Mouse (Mus musculus) small intestine, adult 2 months (tissue): Measurements from ENCODE around the gene Rfc2. TPM values are rescaled to one million over a fixed set of nuclear protein-coding genes. Genes with fewer than 3 reads are reported as not detected.

ENCODE experiments used
- H3K27ac ChIP-seq: fragments of 200-500 bp; 2 replicates; pipeline ENCODE4 v1.5.1; 2012; ENCODE audit warnings: low read depth, low read length, control low read depth, inconsistent platforms; ENCODE audit not compliant: insufficient read depth
- H3K27me3 ChIP-seq: fragments of 200-500 bp; 2 replicates; pipeline ENCODE4 v1.6.1; 2012; ENCODE audit warnings: mild to moderate bottlenecking, moderate library complexity, low read length, inconsistent platforms; ENCODE audit not compliant: control insufficient read depth, insufficient read depth
- H3K36me3 ChIP-seq: fragments of 200-500 bp; 2 replicates; pipeline ENCODE4 v1.6.1; 2012; ENCODE audit warnings: mild to moderate bottlenecking, low read length, control low read depth, inconsistent platforms; ENCODE audit not compliant: control insufficient read depth, insufficient read depth
- H3K4me1 ChIP-seq: fragments of 200-500 bp; 2 replicates; pipeline ENCODE4 v1.6.1; 2012; ENCODE audit warnings: low read length, inconsistent platforms, mixed read lengths; ENCODE audit not compliant: control insufficient read depth, insufficient read depth, insufficient read length
- H3K4me3 ChIP-seq: fragments of 200-500 bp; 2 replicates; pipeline ENCODE4 v1.5.1; 2012; ENCODE audit warnings: low read depth, mild to moderate bottlenecking, control low read depth, inconsistent platforms, low read length, moderate library complexity
- CTCF ChIP-seq: fragments of 200-500 bp; IDR thresholded peaks from 2 replicates; pipeline ENCODE4 v1.5.1; 2012; ENCODE audit warnings: low read depth, mild to moderate bottlenecking, control low read depth, inconsistent platforms, low read length, moderate library complexity, mixed read lengths; ENCODE audit not compliant: insufficient replicate concordance, insufficient read length; ENCODE audit errors: extremely low read depth
- POLR2A ChIP-seq: fragments of 200-500 bp; IDR thresholded peaks from 2 replicates; pipeline ENCODE4 v1.6.1; 2012; ENCODE audit warnings: low read depth, mild to moderate bottlenecking, control low read depth, inconsistent platforms, low read length, moderate library complexity
- WGBS: fragments of 180-500 bp; shearing (Covaris S2); methylation state at CpG from one replicate; pipeline ENCODE4 v1.1.7; 2018; 5-methylcytosine and 5-hydroxymethylcytosine counted together
- polyA plus RNA-seq: library from polyadenylated mRNA; depleted of rRNA; stranded (reverse); fragments of >200 nt; gene quantifications from 2 replicates; pipeline ENCODE4 v1.2.3, GENCODE M21; 2012

The Rfc2 gene
- polyA plus RNA-seq, 1 experiment: 35.4 TPM

GRCm38 (mm10) chr5:134637820-134638367 lies 56.7 kb downstream of the Rfc2 start:
- Histone ChIP-seq H3K27ac (peak overlapping the region; percentile 88), H3K27me3 (no peaks in the 10 kb centered on the region), H3K36me3 (peaks cover 17% of the 10 kb centered on the region), H3K4me3 (peak overlapping the region; percentile 81; the same call in 1 of the 2 replicates), H3K4me1 (peaks cover 8% of the 10 kb centered on the region; the same call in 1 of the 2 replicates)
- no peak for TF ChIP-seq CTCF
- no peak for TF ChIP-seq POLR2A
- WGBS: 2% methylated on average over 5 of the region's 5 CpGs

- TF ChIP-seq POLR2A: no peak
- TF ChIP-seq CTCF: no peak
- WGBS: under 1% methylated on average over 85 of the region's 85 CpGs
- Histone ChIP-seq H3K27me3 (no peaks in the 10 kb centered on the region), H3K27ac (peak overlapping the region; percentile 88), H3K4me1 (peaks cover 5% of the 10 kb centered on the region; the same call in 1 of the 2 replicates), H3K36me3 (peaks cover 12% of the 10 kb centered on the region), H3K4me3 (peak overlapping the region; percentile 81)
Observed at GRCm38 (mm10) chr5:134638461-134639268, 57.5 kb downstream of the Rfc2 start.

- WGBS: under 1% methylated on average over 46 of the region's 52 CpGs
- Histone ChIP-seq H3K4me1 (peaks cover 5% of the 10 kb centered on the region; the same call in 1 of the 2 replicates), H3K27ac (peak within 1 kb of the TSS; percentile 88), H3K27me3 (no peaks in the 10 kb centered on the region), H3K36me3 (peaks cover 12% of the 10 kb centered on the region), H3K4me3 (peak within 1 kb of the TSS; percentile 81)
- peak; percentile 91; the same call in 1 of the 2 replicates for TF ChIP-seq POLR2A
- no peak for TF ChIP-seq CTCF
Observed at GRCm38 (mm10) chr5:134639269-134639682, 58.1 kb downstream of the Rfc2 start, which contains the start of gene Eif4h. Eif4h (minus strand) TSS chr5:134639490.

GRCm38 (mm10) chr5:134640371-134640770 lies 59.2 kb downstream of the Rfc2 start:
- WGBS: 96% methylated on average over 3 of the region's 3 CpGs
- H3K36me3 ChIP-seq: peaks cover 6% of the 10 kb centered on the region
- TF ChIP-seq POLR2A (no peak), CTCF (no peak)
- no peaks in the 10 kb centered on the region for H3K27me3 ChIP-seq
- no peak overlapping the region for H3K27ac ChIP-seq
- H3K4me1 ChIP-seq: peaks cover 5% of the 10 kb centered on the region; the same call in 1 of the 2 replicates
- H3K4me3 ChIP-seq: no peak overlapping the region

- Histone ChIP-seq H3K27me3 (no peaks in the 10 kb centered on the region), H3K4me3 (no peak overlapping the region), H3K4me1 (peaks cover 6% of the 10 kb centered on the region), H3K27ac (peak overlapping the region; percentile 31), H3K36me3 (no peaks in the 10 kb centered on the region)
- WGBS: 85% methylated on average over 1 of the region's 1 CpGs
- TF ChIP-seq POLR2A (no peak), CTCF (no peak)
Observed at GRCm38 (mm10) chr5:134644121-134644520, 63.0 kb downstream of the Rfc2 start.

- Histone ChIP-seq H3K27ac (peak overlapping the region; percentile 31), H3K4me3 (no peak overlapping the region), H3K27me3 (no peaks in the 10 kb centered on the region), H3K36me3 (no peaks in the 10 kb centered on the region), H3K4me1 (peaks cover 6% of the 10 kb centered on the region)
- TF ChIP-seq CTCF (no peak), POLR2A (no peak)
- 50% methylated on average over 8 of the region's 8 CpGs for WGBS
Observed at GRCm38 (mm10) chr5:134644643-134645118, 63.5 kb downstream of the Rfc2 start.

GRCm38 (mm10) chr5:134646461-134646860 lies 65.3 kb downstream of the Rfc2 start:
- Histone ChIP-seq H3K4me1 (peaks cover 4% of the 10 kb centered on the region), H3K27me3 (no peaks in the 10 kb centered on the region), H3K27ac (no peak overlapping the region), H3K4me3 (no peak overlapping the region), H3K36me3 (no peaks in the 10 kb centered on the region)
- 78% methylated on average over 4 of the region's 4 CpGs for WGBS
- TF ChIP-seq POLR2A (no peak), CTCF (no peak)
